Mouse (Mus musculus) cerebellum, postnatal 14 days (tissue): Measurements from ENCODE around the gene Col6a1.
A peak's percentile ranks its signal among the peaks of the same experiment; 100 is the strongest.

Source experiments
- DNase-seq, 2 experiments: peaks; one replicate each; pipeline ENCODE4 v3.0.0; 2021; ENCODE audit warnings: mixed read lengths in 2 of 2

Gene Col6a1

DNA sequence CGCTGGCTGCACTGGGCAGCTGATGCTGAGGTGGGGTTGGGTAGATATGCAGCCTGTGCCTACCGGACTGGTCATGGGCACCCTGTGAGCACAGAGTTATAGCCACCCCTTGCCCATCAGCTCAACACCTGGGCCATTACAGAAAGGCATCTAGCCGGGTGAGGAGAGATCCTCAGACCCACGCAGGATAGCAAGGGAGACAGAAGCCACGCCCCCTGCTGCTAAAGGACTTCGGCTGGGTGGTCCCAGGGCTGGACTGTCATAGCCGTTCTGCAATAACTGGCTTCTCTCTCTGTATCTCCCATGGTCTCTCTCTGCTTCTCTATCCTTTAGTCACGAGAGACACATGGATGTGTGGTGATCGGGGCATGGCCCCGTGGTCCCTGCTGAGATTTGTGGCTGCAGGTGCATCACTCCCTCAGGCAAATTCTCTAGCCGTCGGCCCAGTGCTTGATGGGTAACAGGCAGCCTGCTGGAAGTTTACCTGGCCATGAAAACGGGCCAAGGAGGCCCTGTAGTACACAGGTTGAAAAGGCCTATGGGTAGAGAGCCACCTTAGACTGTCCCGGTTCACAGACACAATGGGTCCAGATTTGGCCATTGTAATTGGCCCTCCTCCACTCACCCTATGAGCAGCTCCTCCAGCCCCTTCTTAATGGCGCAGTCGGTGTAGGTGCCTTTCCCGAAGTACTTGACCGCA, 3.1 kb downstream of the Col6a1 start:
- no peak for DNase-seq

DNA sequence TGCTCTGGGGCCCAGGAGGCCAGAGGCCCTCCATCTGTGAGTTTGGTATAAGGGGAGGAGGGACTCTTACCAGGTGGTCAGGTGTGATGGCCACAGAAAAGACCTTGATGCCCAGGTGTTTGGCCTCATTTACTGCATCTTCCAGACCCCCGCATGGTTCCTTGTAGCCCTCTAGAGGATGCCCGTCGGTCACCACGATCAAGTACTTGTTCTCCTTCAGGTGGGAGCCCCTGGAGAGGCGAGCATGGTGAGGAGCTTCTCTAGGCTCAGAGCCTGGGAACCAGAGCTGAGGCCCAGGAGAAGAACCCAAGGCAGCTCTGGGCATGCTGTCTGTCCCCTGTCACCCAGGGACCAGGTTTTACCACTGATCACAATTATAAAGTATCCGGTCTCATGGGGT, 4.2 kb downstream of the Col6a1 start:
- DNase-seq = no peak

DNA sequence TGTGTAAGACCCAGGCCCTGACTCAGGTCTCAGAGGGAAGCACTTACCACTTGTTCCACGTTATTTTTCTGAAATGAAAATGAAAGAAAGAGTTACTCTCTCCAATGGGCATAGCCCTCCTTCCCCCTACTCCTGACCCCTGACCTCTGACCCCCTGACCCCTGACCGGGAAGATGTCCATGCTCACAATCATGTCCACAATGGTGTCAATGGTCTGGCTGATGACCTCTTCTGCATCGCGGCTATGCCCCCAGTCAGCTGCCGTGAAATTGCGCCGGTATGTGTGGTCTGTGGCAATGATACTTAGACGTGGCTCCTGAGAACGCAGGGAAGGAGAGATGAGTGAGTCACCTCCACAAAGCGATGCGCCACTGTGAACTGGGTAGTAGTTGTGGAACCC, 4.8 kb downstream of the Col6a1 start:
- DNase-seq = no peak

DNA sequence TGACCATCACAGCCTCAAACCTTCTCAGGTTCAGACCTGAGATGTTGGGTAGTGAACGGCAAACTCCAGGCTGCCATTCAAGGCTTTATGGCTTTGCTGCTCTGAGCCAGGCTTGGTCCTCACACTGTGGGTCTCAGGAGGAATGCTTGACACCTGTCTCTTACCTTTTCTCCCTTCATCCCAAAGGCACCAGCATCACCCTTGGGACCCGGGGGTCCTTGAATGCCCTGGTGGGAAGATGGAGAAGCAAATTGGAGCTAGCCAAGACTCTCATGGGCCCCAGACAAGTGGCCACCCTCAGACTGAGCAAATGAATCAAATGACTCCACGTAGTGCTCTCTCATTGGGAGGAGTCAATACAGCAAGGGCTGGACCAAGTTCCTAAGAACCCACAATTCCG, 8.3 kb downstream of the Col6a1 start:
- DNase-seq = no peak

DNA sequence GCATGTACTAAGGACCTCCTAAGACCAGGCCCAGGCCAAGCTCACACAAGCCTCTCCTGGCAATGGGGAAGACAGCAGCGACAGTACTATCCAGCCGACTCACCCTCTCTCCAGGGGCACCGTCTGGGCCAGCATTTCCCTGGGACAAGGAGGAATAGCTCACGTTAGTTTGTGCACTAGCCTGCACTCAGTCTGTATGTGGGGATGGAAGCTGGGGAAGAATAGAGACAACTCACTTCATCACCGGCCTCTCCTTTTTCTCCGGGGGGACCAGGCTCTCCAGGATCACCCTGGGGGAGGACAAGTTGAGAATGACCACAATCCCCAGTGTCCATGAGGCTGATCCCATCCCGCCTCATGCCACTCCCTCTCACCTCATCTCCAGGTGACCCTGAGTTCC, 8.9 kb downstream of the Col6a1 start:
- DNase-seq = no peak

DNA sequence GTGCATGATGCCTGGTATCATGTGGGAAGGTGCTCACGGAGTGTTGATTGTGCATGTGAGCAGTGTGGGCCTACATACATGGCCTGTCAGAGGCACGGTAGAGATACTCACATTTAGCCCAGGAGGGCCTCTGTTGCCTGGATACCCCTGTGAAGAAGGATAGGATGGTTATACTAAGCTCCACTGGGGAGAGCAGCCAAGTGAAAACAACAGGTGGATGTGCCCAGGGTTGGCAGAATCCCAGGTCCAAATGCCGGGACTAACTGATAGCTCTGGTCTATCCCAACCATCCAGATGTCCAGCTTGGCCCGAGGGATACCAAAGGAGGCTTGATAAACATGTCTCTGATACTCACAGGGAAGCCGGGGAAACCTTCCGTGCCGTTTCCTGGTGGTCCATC, 11.7 kb downstream of the Col6a1 start:
- peak; percentile 26 to 49 for DNase-seq

DNA sequence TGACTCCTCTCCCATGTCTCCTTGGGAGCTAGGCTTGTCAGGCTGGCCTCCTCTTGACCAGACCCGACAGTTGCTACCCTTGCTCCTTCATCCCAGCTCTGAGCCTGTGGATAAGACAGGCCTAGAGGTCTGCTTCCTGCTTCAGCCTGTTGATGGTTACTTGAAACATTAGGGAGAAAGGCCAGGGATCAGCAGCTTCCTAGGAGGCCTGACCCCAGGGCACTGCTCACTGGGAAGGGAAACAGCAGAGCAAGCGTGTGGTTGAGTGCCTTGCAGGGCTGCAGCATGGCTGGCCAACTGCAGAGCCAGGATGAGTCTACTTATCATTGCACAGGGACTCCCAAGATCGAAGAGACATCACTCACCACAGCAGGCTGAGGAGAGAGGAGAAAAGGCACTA, 13.5 kb downstream of the Col6a1 start:
- no peak for DNase-seq

DNA sequence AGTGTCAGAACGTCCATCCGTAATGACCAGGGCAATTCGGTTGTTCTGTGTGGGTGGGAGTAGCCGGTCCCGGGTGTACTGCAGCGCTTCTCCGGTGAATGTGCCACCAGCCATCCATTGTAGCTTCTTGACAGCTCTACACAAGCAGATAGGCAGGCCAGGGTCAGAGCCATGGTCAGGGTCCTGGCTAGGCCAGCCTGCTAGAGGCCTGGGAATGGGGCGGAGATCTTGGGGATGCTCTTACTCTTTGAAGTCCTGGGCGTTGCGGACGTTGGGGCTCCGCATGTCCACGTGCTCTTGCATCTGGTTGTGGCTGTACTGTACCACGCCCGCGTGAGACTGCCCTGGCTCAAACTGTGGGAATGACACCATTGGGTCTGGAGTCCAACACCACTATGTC, 14.6 kb downstream of the Col6a1 start:
- no peak for DNase-seq

DNA sequence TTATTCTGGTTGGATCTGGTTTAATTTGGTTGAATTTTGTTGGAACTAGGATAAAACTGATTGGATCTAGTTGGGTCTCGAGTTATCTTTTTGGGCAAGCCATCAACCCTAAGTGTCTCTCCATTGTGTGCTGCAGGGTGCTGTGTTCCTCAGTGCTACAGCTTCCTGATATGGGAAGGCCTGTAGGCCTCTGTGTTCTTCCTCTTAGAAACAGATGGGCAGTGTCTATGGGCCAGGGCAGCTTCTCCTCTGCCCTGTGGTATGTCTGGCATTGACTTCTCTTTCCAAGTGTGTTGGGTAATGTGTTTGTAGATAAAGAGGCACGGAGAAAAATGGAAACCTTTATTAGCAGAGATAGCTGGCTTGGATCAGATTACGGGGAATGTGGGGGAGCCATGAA, 17.5 kb downstream of the Col6a1 start:
- no peak for DNase-seq

DNA sequence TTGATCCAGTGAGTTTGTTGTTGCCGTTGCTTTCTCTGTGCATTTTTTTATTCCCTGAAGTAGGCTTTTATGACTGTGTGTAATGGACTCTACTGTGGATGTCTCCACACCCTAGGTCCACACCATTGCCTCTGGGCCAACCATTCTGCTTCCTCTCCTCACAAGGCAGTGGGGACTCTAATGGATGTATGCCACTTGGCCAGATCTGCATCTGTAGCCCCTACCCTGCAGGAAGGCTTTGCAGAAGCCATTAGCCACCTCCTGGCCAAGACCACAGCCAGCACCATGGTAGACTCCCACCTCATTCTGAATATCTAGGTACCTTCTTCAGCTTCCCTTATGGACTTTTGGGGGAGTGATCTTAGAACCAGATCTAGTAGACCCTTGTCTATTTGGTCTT, 18.4 kb downstream of the Col6a1 start:
- no peak for DNase-seq

DNA sequence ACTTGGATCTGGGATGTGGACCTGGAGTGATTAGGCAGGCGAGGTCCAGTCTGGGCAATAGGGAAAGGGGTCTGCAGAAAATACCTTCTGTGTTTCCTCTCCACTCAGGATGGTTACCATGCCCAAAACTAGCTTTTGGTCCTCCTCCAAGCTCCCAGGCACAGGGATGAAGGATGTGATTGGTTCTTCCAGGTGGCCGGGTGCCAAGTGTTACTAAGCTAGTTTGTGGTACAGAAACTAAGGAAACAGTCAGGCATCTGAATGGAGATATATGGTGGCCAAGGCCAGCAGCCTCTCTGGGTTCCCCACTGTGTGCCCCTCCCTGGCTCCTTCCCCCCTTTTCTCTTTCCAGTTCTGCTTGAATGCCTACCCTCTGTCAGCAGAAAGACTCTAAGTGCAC, 19.0 kb downstream of the Col6a1 start:
- DNase-seq = peak in 1 of 2 experiments; percentile 41

DNA sequence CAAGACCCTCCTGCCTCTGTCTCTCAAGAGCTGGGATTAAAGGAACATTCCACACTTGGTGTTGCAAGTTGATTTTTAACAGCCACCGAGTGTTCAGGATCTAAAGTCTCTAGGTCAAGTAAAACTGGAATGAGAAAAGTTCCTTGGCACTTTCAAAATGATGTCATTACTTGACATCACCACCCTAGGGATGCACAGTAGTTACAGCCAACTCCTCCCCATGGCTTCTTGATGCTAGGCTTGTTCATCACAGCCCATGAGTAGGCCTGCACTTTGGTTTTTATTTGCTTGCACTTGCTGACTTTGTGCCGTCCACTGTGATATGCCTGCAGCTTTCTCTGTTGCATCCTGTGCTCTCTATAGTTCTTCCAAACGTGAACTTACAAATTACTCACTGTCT, 21.6 kb downstream of the Col6a1 start:
- DNase-seq = no peak

DNA sequence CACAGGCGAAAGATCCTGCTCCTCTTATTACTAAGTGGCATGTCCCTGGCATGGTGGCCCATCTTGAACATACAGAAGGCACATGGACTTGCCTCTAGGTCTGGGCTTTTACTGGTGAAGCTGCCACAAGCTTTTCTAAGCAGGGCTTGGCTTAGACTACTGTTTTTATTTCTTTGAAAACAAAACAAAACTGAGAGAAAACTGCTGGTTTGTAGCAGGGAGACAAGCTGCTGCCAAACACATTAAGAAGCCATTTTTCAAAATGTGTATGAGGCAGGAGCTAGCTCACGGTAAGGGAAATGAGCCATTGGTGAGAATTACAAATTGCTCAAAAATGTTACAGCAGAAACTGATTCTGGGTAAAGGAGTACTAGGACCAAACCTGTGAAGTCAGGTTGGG, 24.5 kb downstream of the Col6a1 start:
- no peak for DNase-seq

DNA sequence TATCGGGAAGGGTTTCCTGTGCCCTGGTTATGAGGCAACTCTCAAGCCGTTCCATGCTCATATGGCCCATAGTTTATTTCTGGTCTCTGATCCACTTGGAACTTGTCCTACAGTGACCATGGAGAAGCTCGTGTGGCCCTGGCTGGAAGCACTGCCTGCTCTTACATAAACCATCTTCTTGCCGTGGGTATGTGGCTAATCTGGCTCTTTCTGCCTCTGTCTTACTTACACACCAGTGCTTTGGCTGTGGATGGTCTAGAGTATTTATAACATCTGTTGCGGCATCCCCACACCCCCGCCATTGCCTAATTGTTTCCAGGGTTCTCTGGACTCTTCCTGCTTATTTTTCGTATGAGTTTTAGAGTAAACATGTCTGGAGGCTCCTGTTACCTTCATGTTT, 26.2 kb downstream of the Col6a1 start:
- DNase-seq = no peak

DNA sequence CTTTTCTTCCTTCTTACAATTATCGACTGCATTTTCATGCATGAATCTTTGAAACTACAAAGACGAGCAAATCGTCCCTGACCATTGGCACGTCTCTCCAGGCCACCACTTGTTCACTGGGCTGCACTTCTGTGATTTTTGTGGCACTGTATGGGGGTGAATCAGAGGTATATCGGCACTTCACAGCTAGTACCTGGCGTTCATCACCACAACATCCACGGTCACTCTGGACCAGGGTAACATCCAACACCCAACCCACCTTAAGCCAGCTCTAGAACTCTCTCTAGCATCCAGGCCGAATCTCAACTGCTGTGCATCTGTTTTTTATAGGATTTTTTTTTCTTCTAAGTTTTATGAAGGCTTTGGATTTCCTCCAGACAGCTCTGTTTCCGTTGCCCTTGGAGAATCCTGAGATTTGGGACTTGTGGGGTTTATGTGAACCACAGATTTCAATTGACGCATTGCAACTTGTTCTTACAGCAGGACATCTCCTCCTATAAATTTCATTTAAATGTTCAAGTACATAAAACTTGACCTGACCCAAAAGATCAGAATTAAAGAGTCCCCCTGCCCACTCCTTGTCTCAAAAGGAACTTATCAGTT, 30.6 kb downstream of the Col6a1 start:
- DNase-seq = no peak

DNA sequence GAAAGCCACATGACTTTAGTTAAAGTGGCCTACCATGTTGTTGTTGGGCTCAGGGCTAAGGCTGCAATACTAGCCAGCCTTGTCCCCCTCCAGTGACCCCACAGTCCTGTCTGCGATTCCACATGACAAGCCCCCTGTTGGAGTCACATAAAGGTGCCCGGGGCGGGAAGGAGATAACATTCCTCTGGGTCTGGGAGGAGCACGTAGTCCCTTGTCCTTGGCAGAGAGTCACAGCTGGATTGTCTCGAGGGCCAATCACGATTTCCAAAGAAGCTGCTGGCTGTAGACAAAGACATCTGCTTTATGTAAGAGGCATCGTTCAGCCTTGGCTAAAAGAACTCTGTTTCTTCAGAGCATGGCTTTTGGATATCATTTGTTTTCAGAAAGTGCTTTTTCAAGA, 31.2 kb downstream of the Col6a1 start:
- DNase-seq = no peak

DNA sequence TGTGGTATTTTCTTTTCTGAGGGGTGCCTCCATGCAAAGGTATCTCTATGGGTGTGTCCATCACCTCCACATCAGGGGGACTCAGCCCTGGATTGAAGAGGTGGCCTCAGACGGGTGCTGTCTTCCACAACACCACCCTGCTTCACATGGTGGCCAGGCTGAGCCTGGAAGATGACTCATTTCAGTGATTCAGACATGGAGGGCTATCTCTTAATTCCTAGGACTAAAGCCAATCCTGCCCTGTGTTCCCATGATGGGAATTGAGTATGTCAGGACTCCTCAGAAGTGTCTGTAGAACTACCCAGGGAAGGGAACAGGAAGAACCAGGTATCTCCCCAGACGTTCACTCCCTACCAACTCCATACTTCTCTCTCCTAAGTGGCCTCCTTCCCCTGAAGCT, 32.5 kb downstream of the Col6a1 start:
- DNase-seq = no peak

DNA sequence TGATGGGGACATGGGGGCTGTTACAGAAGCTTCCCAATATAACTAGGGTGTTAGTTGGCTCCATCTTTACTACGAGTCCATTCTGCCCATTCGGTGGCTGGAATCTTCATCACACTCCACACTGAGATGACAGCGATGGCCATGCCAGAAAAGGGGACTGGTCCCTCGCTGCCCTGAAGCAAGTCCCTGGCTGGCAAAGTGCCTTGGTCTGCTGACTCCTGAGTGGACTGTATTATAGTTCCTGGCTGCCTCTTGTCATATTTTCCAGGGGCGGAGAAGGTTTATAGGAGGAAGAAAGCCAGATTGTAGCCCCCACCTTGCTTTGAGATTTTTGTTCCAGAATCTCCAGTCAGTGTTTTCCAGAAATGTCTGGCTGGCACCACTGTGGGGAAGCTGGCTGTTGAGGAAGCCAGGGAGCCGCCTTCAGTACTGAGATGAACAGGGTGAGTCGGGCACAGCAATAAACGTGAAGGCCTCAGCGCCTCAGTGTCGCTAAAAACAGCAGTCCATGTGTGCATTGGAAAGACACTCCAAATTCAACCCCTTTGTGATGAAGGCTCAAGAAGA, 40.4 kb downstream of the Col6a1 start:
- peak in 1 of 2 experiments; percentile 22 for DNase-seq

DNA sequence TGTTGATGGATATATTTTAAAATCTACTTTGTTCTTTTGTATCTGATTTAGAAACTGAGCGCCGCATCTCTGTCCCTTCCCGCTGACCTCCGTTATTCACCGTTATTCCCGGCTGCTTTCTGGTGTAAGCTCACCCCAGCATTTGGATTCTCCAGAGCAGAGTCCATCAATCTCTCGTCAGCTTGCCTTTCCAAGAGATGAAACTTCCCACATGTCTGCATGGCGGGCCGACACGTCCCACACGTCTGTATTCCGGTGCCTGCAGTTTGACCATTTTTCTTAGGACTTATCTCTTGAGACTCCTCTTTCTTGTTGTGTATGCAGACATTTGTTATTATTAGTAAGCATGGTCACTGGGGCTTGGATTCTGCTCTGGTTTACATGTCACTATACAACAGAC, 42.0 kb downstream of the Col6a1 start:
- DNase-seq = no peak

DNA sequence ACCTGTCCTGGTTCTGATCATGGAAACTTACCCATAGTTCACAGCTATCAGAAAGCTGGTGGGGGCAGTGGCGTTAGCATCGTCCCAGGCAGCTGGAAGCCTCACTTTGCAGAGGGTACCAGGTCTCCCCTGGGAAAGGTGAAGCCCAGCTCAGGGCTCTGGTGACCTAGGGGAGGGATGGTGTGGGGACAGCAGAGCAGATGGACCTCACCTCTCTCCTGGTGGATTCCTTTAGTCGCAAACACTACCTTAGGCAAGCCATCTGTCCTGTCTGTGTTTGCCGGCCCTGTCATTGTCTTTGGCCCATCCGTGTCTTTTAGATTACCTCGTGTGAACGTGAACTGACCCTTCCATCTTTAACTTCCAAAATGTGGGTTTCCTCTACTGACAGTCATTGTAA, 42.5 kb downstream of the Col6a1 start:
- DNase-seq = no peak

DNA sequence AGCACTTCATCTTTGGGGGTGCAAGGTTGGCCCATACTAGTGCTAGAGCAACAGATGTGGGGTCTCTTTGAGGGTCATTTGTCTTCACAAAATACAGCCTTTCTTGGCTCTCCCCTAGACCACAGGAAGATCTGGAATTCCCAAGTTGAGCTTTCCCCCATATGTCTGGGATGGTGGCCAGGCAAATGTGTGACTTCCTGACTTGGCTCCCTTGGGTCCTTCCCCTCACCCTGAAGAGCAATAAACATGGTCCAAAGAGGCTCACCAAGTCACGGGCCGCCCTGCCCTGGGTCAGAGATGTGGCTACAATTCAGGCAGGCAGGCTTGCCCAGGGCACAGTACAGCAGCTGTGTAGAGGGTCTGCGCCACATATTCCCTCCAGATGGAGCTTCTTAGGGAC, 44.1 kb downstream of the Col6a1 start:
- DNase-seq = no peak

DNA sequence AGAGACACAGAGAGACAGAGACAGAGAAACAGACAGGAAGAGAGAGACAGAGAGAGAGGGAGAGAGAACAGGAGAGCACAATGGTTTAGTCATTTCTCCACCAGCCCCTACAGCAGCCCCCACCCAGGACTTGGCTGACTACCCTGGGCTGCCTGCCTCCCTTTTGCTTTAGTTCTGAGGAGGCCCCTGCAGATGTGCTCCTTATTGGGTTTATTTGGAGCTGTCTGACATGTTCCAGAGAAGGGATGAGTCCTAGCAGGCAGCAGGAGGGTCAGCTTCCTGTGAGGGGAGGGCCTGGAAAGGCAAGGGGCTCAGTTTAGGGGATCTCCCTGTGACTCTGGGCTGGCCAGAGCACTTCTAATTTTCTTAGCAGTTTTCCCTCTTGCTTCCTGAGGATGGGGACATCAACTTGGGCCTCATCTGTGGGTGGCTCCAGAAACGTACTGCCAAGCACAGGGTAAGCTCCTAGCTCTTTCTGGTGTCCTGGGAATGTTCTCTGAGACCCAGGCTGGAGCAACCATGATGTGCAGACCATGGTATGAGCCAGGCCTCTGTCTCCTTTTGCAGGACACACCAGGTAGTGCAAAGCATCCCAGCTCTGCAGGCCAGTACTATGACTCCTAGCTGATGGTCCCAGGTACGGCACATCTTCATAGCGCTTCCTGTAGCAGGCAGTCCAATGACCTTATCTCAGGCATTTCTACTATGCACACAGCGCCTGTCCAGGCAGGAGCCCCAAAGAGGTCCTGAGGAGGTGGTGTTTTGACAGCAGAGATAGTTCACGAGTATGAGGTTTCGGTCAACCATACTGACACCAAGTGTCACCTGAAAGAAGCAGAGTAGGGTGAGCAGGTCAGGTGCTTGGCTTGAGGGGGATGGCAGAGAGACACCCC, 45.0 kb downstream of the Col6a1 start:
- DNase-seq = no peak

DNA sequence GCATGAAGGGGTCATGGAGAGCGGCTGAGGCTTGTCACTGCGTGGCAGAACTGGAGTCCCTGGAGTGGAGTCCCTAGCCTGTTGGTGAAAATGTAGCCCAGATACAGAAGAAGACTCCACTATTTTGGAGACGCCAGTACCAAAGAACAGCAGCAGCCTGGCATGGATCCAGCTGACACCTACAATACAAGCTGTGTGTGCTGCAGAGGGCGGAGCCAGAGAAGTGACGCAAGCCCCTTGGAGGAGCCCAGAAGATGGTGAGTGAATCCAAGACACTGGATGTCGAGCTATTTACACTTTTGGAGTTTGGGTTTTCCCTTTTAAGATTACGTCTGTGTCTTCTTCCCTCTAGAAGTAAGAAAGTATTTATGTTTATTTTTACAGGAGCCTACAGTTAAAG, 47.8 kb downstream of the Col6a1 start:
- DNase-seq = peak in 1 of 2 experiments; percentile 21

DNA sequence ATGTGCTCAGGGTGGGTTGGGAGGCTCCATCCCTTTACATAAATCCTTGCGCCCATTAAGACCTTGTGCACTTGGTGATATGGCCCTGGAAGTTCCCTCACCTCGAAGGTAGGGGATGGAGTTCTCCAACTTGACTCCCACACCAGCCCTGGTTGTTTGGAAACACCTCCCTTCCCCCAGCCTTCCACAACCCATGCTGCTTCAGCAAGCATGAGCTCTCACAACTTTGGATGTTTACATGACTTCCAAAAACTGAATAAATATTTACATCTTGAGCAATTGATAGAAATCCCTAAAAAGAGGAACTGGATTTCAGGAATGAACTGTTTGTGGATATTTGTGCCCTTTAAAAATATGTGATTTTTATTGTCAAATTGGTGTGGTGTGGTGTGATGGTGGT, 50.7 kb downstream of the Col6a1 start:
- no peak for DNase-seq
